Mouse (Mus musculus): ENCODE data around the gene Rhoq. TPM values are rescaled to one million over a fixed set of nuclear protein-coding genes. Genes with fewer than 3 reads are reported as not detected.

Gene Rhoq
- polyA plus RNA-seq, 1 experiment from 2014 or later: 10.7 TPM

DNA sequence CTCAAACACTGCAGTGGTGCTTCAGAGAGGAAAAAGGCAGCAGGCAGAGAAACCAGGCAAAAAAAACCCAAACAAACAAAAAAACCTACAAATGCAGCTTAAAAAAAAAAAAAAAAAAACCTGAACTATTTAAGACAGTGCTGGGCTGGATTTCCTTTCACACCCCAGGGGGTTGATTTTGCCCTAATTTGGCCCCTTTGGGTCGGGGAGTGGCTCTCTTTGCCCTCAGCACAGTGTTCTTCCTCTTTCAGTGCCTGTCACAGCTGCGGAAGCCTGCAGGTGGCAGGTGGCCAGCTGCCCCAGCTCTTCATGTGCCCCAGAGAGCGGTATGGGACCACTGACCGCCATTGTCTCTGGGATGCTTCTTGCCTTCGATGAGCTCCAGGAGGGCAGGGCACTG lies 6.7 kb downstream of the Rhoq start:
- DNase-seq (ENCODE audit: low spot score) (no peak), ATAC-seq (no peak)
- no peak for TF ChIP-seq EP300 (IDR thresholded peaks at IDR 0.05)
- TF ChIP-seq CTCF (IDR thresholded peaks at IDR 0.05): no peak
- H3K27ac ChIP-seq (ENCODE audit: low read length): no peak overlapping the region
- H3K27me3 ChIP-seq (replicated peaks; ENCODE audit: insufficient read depth, low read length): no peaks in the 10 kb centered on the region
- no peaks in the 10 kb centered on the region for H3K9me3 ChIP-seq (ENCODE audit: low read length)
- H3K4me3 ChIP-seq (ENCODE audit: low read depth, low read length): no peak overlapping the region
- no peaks in the 10 kb centered on the region for H3K36me3 ChIP-seq (ENCODE audit: insufficient read depth, low read length)
- WGBS: 68% methylated on average over 5 of the region's 5 CpGs
- no peak overlapping the region for H3K4me2 ChIP-seq (replicated peaks; ENCODE audit: low read depth, low read length)
- H3K9ac ChIP-seq (replicated peaks; ENCODE audit: low read depth): no peak overlapping the region
- no peaks in the 10 kb centered on the region; the same call in 1 of the 2 replicates for H3K4me1 ChIP-seq (ENCODE audit: insufficient read depth, low read depth, low read length)

DNA sequence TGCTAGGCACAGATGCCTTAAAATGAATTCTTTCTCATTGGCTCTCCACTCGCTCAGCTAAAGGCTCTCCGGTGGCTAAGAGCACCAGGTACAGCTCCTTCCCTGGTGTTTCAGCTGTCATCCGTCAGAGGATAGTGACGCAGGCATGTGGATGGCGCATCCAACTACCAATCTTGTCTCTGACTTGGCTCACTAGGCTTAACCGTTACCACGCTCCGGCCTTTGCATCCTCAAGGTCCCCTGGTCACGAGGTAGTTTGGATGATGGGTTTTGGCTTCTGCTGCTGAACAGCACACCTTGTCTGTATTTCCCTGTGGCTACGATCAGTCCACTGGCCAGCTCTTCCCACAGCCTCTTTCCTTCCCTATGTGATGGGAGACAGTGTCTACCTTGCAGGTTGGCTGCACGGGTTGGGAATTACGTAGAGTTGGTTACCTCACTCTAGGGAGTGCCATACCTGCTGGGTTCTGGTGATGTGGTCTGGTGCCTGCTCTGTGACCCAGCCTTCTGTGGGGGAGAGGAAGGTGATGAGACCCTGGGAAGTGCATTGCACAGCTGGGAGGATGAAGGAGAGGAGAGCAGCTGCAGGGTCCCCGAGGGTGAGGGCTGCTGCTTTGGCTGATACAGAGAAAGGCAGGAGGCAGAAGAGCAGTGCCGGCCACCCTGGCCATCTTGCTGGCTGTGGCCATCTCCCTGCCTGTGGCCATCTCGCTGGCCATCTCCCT lies 7.3 kb downstream of the Rhoq start:
- Histone ChIP-seq H3K4me2 (replicated peaks; ENCODE audit: low read depth, low read length) (no peak overlapping the region), H3K9ac (replicated peaks; ENCODE audit: low read depth) (no peak overlapping the region), H3K4me1 (ENCODE audit: insufficient read depth, low read depth, low read length) (no peaks in the 10 kb centered on the region; the same call in 1 of the 2 replicates), H3K27me3 (replicated peaks; ENCODE audit: insufficient read depth, low read length) (no peaks in the 10 kb centered on the region), H3K36me3 (ENCODE audit: insufficient read depth, low read length) (no peaks in the 10 kb centered on the region), H3K9me3 (ENCODE audit: low read length) (no peaks in the 10 kb centered on the region), H3K27ac (ENCODE audit: low read length) (no peak overlapping the region), H3K4me3 (ENCODE audit: low read depth, low read length) (no peak overlapping the region)
- ATAC-seq (no peak), DNase-seq (ENCODE audit: low spot score) (no peak)
- 91% methylated on average over 15 of the region's 15 CpGs for WGBS
- TF ChIP-seq CTCF (IDR thresholded peaks at IDR 0.05) (no peak), EP300 (IDR thresholded peaks at IDR 0.05) (no peak)

DNA sequence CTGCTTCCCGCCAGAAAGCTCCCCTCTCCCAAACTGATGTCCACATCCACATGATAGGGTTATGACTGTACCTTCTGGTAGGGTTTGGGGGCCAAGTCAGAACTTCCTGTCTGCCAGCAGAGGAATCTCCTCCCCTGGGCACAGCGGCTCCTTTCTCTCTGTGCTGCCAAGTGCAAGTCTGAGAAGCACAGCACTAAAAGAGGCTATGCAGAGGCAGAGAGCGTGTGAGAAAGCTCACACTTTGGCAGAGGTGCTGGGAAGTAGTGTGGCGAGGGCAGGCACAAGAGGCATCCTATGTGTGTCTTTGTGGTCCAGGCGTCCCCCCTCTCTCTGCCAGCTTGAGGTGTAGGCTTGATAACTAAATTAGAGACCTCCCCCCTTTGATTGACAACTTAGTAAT lies 8.2 kb downstream of the Rhoq start:
- no peaks in the 10 kb centered on the region for H3K9me3 ChIP-seq (ENCODE audit: low read length)
- DNase-seq (ENCODE audit: low spot score) (no peak), ATAC-seq (no peak)
- no peak overlapping the region for H3K27ac ChIP-seq (ENCODE audit: low read length)
- H3K4me2 ChIP-seq (replicated peaks; ENCODE audit: low read depth, low read length): no peak overlapping the region
- no peak overlapping the region for H3K9ac ChIP-seq (replicated peaks; ENCODE audit: low read depth)
- H3K27me3 ChIP-seq (replicated peaks; ENCODE audit: insufficient read depth, low read length): no peaks in the 10 kb centered on the region
- H3K4me3 ChIP-seq (ENCODE audit: low read depth, low read length): no peak overlapping the region
- H3K36me3 ChIP-seq (ENCODE audit: insufficient read depth, low read length): no peaks in the 10 kb centered on the region
- no peaks in the 10 kb centered on the region for H3K4me1 ChIP-seq (ENCODE audit: insufficient read depth, low read depth, low read length)
- WGBS: 84% methylated on average over 5 of the region's 5 CpGs
- TF ChIP-seq CTCF (IDR thresholded peaks at IDR 0.05): no peak
- no peak for TF ChIP-seq EP300 (IDR thresholded peaks at IDR 0.05)

DNA sequence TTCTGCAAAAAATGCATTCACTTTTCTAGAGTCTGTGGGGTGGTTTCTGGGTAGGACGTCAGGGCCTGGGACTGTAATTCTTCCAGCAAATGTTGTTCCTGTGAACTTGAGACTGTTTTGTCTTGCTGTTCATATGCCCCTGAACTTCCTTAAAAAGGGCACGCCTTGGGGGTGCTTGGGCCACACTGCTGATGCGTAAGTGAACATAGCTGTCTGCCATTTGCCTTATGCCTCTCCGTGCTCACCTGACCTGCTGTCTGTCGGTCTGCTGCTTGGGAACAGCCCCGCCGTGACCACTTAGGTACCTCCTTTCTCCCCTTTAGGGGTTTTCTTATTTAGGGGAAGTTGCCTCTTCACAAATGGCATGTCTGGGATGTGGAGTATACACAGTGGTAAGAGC lies 9.0 kb downstream of the Rhoq start:
- H3K9me3 ChIP-seq (ENCODE audit: low read length): no peaks in the 10 kb centered on the region
- H3K27ac ChIP-seq (ENCODE audit: low read length): no peak overlapping the region
- H3K4me1 ChIP-seq (ENCODE audit: insufficient read depth, low read depth, low read length): no peaks in the 10 kb centered on the region
- ATAC-seq (no peak), DNase-seq (ENCODE audit: low spot score) (no peak)
- no peak for TF ChIP-seq EP300 (IDR thresholded peaks at IDR 0.05)
- TF ChIP-seq CTCF (IDR thresholded peaks at IDR 0.05): no peak
- H3K9ac ChIP-seq (replicated peaks; ENCODE audit: low read depth): no peak overlapping the region
- H3K4me2 ChIP-seq (replicated peaks; ENCODE audit: low read depth, low read length): no peak overlapping the region
- H3K36me3 ChIP-seq (ENCODE audit: insufficient read depth, low read length): no peaks in the 10 kb centered on the region
- WGBS: 87% methylated on average over 7 of the region's 7 CpGs
- H3K27me3 ChIP-seq (replicated peaks; ENCODE audit: insufficient read depth, low read length): no peaks in the 10 kb centered on the region
- H3K4me3 ChIP-seq (ENCODE audit: low read depth, low read length): no peak overlapping the region

DNA sequence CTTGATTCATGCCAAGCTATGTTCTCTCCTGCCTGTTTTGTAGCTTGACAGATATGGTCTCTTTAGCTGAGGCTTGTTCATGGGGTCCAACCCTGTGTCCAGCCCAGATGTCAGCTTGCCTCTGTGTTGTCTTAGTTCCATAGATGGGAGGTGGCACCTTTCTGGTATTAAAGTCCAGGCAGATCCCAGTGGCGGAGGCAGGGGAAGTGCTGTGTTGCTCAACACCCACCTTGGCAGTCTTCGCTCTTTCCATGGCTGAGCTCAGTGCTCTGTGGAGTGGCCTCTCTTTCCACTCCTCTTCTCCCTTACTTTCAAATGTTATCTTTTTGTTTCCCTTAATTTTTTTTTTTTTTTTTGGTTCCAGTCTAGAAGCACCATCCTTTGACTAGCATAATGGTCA lies 10.2 kb downstream of the Rhoq start:
- Histone ChIP-seq H3K4me1 (ENCODE audit: insufficient read depth, low read depth, low read length) (no peaks in the 10 kb centered on the region), H3K27ac (ENCODE audit: low read length) (no peak overlapping the region), H3K36me3 (ENCODE audit: insufficient read depth, low read length) (no peaks in the 10 kb centered on the region), H3K4me2 (replicated peaks; ENCODE audit: low read depth, low read length) (no peak overlapping the region), H3K4me3 (ENCODE audit: low read depth, low read length) (no peak overlapping the region), H3K9me3 (ENCODE audit: low read length) (no peaks in the 10 kb centered on the region), H3K9ac (replicated peaks; ENCODE audit: low read depth) (no peak overlapping the region), H3K27me3 (replicated peaks; ENCODE audit: insufficient read depth, low read length) (no peaks in the 10 kb centered on the region)
- TF ChIP-seq CTCF (IDR thresholded peaks at IDR 0.05): no peak
- DNase-seq (ENCODE audit: low spot score): no peak
- WGBS: 72% methylated on average over 2 of the region's 2 CpGs
- ATAC-seq: no peak; the same call in 1 of the 2 replicates

DNA sequence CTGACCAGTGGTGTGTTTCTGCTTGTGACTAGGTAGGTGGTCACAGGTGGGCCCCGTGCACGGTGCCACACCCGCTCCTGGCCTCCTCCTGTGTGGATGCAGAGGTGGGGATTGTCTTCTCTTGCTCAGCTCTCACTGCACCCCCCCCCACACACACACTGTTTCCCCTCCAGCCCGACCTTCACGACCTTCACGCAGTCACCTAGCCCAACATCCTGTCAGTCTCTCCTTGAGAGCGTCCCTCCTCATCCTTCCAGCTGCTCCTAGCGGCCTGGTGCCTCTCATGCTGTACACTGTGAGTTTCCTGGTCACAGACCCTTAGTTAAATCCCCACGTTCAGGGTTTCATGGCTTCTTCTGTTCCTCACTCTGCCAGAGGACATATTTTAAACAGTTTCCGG lies 13.5 kb downstream of the Rhoq start:
- no peaks in the 10 kb centered on the region for H3K4me1 ChIP-seq (ENCODE audit: insufficient read depth, low read depth, low read length)
- no peak overlapping the region for H3K9ac ChIP-seq (replicated peaks; ENCODE audit: low read depth)
- no peak overlapping the region for H3K4me2 ChIP-seq (replicated peaks; ENCODE audit: low read depth, low read length)
- no peaks in the 10 kb centered on the region for H3K36me3 ChIP-seq (ENCODE audit: insufficient read depth, low read length)
- DNase-seq (ENCODE audit: low spot score): no peak
- TF ChIP-seq EP300 (IDR thresholded peaks at IDR 0.05): no peak
- ATAC-seq: no peak
- no peaks in the 10 kb centered on the region for H3K27me3 ChIP-seq (replicated peaks; ENCODE audit: insufficient read depth, low read length)
- H3K27ac ChIP-seq (ENCODE audit: low read length): no peak overlapping the region
- WGBS: 71% methylated on average over 10 of the region's 10 CpGs
- no peaks in the 10 kb centered on the region for H3K9me3 ChIP-seq (ENCODE audit: low read length)
- H3K4me3 ChIP-seq (ENCODE audit: low read depth, low read length): no peak overlapping the region

DNA sequence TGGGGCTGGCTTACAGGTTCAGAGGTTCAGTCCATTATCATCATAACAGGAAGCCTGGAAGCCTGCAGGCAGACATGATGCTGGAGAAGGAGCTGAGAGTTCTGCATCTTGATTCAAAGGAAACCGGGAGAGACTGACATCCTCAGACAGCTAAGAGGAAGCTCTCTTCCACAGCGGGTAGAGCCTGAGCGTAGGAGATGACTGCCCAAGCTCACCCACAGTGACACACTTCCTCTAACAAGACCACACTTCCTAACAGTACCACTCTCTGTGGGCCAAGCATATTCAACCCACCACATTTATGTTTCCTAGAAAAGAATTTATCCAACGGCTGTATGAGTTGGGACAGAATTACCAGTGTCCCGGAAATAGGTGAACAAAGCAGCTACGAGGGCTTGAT lies 15.6 kb downstream of the Rhoq start:
- WGBS: 75% methylated on average over 6 of the region's 6 CpGs
- TF ChIP-seq CTCF (IDR thresholded peaks at IDR 0.05): no peak
- TF ChIP-seq EP300 (IDR thresholded peaks at IDR 0.05): no peak
- no peak for DNase-seq (ENCODE audit: low spot score)

More for the DNA sequence above, 15.6 kb downstream of the Rhoq start:
- Histone ChIP-seq H3K27ac (ENCODE audit: low read length) (no peak overlapping the region), H3K9ac (replicated peaks; ENCODE audit: low read depth) (no peak overlapping the region), H3K4me1 (ENCODE audit: insufficient read depth, low read depth, low read length) (no peaks in the 10 kb centered on the region), H3K4me3 (ENCODE audit: low read depth, low read length) (no peak overlapping the region), H3K9me3 (ENCODE audit: low read length) (no peaks in the 10 kb centered on the region), H3K4me2 (replicated peaks; ENCODE audit: low read depth, low read length) (no peak overlapping the region), H3K27me3 (replicated peaks; ENCODE audit: insufficient read depth, low read length) (no peaks in the 10 kb centered on the region), H3K36me3 (ENCODE audit: insufficient read depth, low read length) (no peaks in the 10 kb centered on the region)
- no peak for ATAC-seq

Data from lung, postnatal 0 days (tissue).